Mouse (Mus musculus): ENCODE measurements at regions not wholly inside any gene's neighbourhood (a gene's known extent, or its start where the extent isn't known, plus 50 kb on each side); places are given as distances from the start of the nearest gene placed in this dataset.
"Not testable (repeated sequence)": the region's sequence is repeated elsewhere in the genome, so short reads cannot be mapped to it uniquely, and the experiment has no call there.

GRCm38 (mm10) chr12:8410410-8411341 lies 89.1 kb downstream of the Rhob start:
- DNase-seq: no peak

- peak; percentile 50 to 70 for DNase-seq
Observed at GRCm38 (mm10) chr12:8402084-8402483, 88.9 kb downstream of the Hs1bp3 start.

- DNase-seq: no peak
Observed at GRCm38 (mm10) chr12:8401376-8401775, 88.1 kb downstream of the Hs1bp3 start.

- DNase-seq: peak; percentile 11 to 62
Observed at GRCm38 (mm10) chr12:8400345-8401130, 87.3 kb downstream of the Hs1bp3 start.

GRCm38 (mm10) chr12:8398852-8399251 lies 85.6 kb downstream of the Hs1bp3 start:
- no peak for DNase-seq

GRCm38 (mm10) chr12:8396408-8396807 lies 83.2 kb downstream of the Hs1bp3 start:
- not testable (repeated sequence) for DNase-seq

GRCm38 (mm10) chr12:8394894-8395297 lies 81.7 kb downstream of the Hs1bp3 start:
- peak; percentile 40 to 66 for DNase-seq

GRCm38 (mm10) chr12:8393976-8394375 lies 80.7 kb downstream of the Hs1bp3 start:
- no peak for DNase-seq

Data from kidney, postnatal 25 days (tissue).